Mouse (Mus musculus) layer of hippocampus, adult 6 months (tissue): ENCODE measurements around the gene Ccdc9b. TPM values are rescaled to one million over a fixed set of nuclear protein-coding genes. Genes with fewer than 3 reads are reported as not detected.

Source experiments
- long read RNA-seq, 2 experiments: library from polyadenylated mRNA; unstranded; transcript quantifications; one replicate each; pipeline ENCODE4 v2.0.0; 2019 to 2020
- polyA plus RNA-seq: library from polyadenylated mRNA; unstranded; fragments of <200 nt; fragmentation: Nextera tagmentation; gene quantifications from 2 replicates; pipeline ENCODE4 v1.2.3, GENCODE M21; 2021

The Ccdc9b gene
- polyA plus RNA-seq: 0.39 and 0.69 TPM in 2 replicates
- long read RNA-seq, experiment 1: 0 reads
- long read RNA-seq, experiment 2, full-length matches to known transcripts: 3 of 4 reads
- long read RNA-seq, experiment 2, partial matches to known transcripts: 1 of 4 reads
- long read RNA-seq, experiment 2, other reads (novel, unspliced or antisense): 0 of 4 reads

DNA sequence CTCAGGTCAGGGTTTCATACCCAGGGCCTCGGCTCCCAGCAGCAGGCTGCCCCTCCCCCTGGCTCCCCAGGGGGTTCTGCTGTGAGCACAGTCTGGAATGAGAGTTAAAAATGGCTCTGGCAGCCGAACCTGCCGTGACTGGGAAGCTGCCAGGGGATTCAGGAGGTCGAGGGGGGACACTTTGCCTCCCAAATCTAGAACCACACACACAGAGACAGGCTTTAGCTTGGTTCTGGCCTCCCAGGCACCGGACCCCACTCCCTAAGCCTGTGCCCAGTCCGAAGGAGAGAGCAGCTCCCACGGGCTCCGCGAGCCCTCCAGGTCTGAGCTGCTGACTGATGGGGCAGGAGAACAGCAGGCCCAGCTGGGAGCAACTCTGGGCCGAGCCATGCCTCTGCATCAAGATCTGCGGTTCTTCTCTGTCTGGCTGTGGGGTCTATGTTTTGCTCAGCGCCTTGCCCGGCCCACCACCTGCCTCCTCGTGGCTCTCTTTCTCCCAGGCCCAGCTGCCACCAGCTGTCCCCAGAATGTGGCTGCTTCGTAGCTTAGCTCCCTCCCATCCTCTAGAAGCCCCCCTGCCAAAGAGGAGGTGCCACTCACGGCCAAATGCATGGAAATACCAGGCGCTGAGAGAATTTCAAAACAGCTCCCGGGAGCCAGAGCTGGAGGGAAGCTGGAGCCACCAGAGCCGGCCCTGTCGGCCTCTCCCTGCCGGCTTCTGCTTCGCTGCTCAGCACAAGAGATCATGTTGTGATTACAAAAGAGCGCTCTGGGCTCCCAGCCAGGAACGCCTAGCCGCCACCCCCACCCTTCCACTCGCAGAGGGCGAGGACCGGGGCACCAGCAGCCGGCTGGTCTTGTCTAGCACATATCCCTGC is at the start of gene Ccdc9b:
Gene Ccdc9b (minus strand): TSS at position 756 of the 878 bp plus-strand sequence.

DNA sequence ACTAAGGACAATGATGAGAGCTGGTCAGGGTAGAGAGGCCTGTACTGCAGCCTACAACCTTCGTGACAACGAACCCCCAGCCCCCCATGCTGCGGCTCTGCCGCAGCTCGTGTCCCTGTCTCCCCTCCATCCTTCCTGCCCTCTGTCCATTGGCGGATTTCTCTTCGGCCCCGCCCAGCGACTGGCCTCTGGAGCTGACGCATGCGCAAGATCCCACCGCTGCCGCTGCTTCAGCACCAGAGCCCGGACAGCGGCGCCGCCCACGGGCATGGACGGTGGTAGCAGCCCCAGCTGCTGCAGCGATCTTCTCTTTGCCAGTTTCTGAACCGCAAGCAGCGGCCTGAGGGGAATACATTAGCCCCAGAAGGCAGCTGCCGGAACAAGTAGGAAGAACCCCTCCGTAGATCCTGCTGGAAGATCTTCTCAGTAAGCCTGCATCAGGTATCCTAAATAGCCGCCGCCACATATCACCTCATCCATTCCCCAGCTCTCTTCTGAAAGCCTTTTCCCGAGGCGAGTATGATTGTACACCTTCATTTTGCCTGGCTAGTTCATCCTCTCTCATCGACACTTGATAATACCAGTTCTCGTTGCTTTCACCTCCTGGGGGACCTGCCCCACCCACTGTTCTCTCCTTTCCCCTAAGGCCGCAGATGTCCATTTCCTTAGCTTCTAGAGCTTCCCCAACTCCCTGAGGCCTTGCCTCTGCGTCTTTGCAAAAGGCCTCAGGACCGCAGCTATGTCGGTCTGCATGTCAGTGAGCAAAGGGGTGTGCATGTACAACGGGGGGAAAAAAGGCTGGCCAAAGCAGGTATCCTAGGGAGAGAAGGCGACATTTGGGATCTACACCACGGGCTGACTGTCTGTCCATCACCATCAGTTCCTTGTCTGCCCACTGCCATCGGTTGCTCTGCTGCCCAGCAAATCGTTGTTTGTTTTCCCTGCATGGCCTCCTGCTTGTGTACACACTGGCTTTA is 17.3 kb upstream of the Ccdc9b start, which contains the start of gene Disp2:
Gene Disp2 (plus strand): TSS at position 216 of the 977 bp plus-strand sequence.

DNA sequence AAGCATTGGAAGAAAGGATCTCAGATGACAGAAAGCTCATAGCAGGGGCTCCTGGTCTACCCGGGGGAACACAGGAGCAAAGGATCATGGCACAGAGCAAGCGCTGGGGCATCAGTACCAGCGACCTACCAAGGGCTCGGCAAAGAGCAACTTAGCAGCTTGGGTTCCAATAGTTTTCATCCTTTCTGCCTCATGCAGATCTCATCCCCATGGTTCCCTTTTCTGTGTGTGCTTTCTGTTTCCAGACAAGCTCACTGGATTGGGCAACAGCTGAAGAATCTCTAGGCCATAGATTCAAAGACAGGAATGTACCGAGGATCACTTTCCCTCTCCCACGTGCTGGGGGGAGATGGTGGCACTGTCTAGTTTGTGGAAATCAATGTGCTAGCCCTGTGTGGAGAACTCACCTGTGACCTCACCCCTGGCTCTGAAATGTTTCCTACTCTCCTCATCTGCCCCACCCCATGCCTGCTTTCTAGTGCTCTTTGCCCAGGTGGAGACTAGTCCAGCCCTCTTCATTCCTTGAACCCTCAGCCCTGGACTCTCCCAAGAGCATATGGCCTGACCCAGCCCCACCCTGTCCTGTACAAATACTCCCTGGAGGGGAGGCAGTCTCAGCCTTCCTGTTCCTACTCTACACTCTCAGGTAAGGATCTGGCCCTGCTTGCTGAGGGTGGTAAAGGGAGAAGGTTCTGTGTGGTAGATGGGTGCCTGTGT is 9.9 kb upstream of the Ccdc9b start, which contains the start of gene Phgr1:
Gene Phgr1 (plus strand): TSS at position 612 of the 717 bp plus-strand sequence.

DNA sequence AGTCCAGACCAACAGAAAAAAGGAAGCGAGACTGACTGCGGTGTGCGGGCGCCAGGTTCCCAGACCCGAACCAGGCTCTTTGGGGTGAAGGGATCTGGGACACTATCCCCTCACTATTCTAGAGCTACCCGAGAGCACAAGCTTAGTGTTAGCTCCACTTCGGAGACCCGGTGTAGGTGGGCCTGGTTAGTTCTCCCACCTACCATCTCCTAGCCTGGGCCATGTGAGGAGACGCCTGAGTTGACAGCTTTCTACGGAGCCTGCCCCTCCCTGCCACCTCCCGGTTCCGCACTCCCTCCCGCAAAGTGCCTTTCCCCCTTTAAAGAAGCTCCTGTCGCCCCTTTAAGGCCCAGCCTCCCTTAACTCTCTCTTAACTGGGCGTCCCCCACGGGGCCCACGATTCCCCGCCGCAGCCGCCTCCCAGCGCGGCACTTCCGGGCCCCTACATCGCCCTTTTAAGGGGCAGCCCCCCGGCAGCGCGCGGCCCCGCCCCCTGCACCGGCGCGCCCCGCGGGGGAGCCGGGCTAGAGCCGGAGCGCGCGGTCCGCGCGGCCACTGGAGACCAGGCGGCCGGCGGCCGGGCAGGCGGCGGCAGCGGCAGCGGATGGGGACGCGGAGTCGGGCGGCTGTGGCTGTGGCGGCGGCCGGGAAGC is 17.1 kb downstream of the Ccdc9b start, which contains the start of gene Inafm2:
Gene Inafm2 (plus strand): TSS at position 527 of the 653 bp plus-strand sequence.

DNA sequence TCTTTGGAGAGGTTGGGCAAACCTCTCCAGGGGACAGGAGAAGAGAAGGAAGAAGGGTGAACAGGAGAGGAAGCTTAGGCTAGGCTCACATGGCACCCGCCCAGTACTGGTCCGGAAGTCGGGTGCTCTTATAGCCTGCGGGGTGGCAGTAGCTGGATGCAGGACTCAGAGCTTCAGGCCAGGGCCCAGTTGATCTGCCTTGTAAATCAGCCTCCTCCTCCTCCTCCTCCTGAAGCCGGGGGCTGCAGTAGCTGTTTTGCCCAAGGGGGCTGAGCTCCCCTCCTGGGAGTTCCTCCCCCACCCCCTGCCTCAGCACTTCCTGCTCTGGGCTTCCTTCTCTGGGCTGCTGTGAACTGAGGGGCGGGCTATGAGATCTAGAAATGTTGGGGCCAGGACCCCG is 34.1 kb downstream of the Ccdc9b start, which contains the start of gene Plcb2:
Gene Plcb2 (minus strand): TSS at position 102 of the 400 bp plus-strand sequence.

Other genes with a start within 250 kb of the Ccdc9b start
- gene Bmf, start 213.0 kb downstream of the Ccdc9b start, polyA plus RNA-seq: 0.18 and 0.93 TPM in 2 replicates
- 0.21 and 0.25 TPM in 2 replicates for gene Bub1b, start 164.4 kb downstream of the Ccdc9b start, polyA plus RNA-seq
- 18.0 and 22.7 TPM in 2 replicates for gene Pak6, start 99.4 kb downstream of the Ccdc9b start, polyA plus RNA-seq
- 4.7 and 4.9 TPM in 2 replicates for gene Ankrd63, start 58.7 kb downstream of the Ccdc9b start, polyA plus RNA-seq
- 1.7 and 2.6 TPM in 2 replicates for gene Plcb2, start 34.2 kb downstream of the Ccdc9b start, polyA plus RNA-seq
- gene Inafm2, start 16.9 kb downstream of the Ccdc9b start, polyA plus RNA-seq: 76.7 and 104 TPM in 2 replicates
- not detected in 2 replicates for gene Phgr1, start 10.1 kb upstream of the Ccdc9b start, polyA plus RNA-seq
- gene Disp2, start 17.1 kb upstream of the Ccdc9b start, polyA plus RNA-seq: 235 and 277 TPM in 2 replicates
- gene Knstrn, start 51.3 kb upstream of the Ccdc9b start, polyA plus RNA-seq: 0.40 and 0.46 TPM in 2 replicates
- gene Ivd, start 99.3 kb upstream of the Ccdc9b start, polyA plus RNA-seq: 40.6 and 52.2 TPM in 2 replicates
- gene Bahd1, start 137.7 kb upstream of the Ccdc9b start, polyA plus RNA-seq: 3.6 and 3.8 TPM in 2 replicates
- gene Chst14, start 163.8 kb upstream of the Ccdc9b start, polyA plus RNA-seq: 2.4 and 4.0 TPM in 2 replicates